Mouse (Mus musculus) megakaryocyte, embryonic 14.5 days (primary cell): ENCODE data around the gene Kcna5.

ENCODE experiments used
- FLI1 ChIP-seq: IDR thresholded peaks from 2 replicates; pipeline ENCODE4 v1.6.1; 2012; ENCODE audit warnings: low read length, inconsistent platforms, mixed read lengths
- GATA1 ChIP-seq: IDR thresholded peaks from 3 replicates; pipeline ENCODE4 v1.6.1; 2012; ENCODE audit warnings: mixed read lengths, low read length, inconsistent platforms, borderline replicate concordance

GRCm38 (mm10) chr6:126513714-126514248 lies 21.4 kb downstream of the Kcna5 start:
- TF ChIP-seq GATA1 (no peak), FLI1 (no peak)
